ENCODE assay signal across 21 mouse cellular contexts in the genomic region with DNA sequence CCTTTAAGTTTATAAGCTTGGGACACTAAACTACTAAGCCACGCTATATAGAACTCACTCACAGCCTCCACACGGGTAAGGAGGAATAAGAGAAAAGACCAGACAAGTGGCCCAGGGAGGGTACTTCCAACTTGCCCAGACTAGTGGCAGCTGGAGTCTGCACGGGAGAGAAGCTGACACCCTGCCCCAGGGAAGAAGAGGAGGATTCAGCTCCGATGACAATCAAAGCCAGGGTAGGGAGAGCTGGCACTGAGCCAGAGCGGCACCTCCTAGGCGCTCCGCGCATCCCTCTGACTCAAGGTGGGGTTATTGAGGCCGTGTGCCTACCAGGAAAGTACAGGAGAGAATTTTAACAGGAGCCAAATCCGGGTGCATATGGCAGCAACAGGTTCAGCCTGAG.
DNase-seq lines count a peak whose midpoint lies in the region; ATAC-seq and TF ChIP-seq lines count a peak whose summit lies in the region.
"Had no signal": no experiment of that assay in that cellular context is flagged by ENCODE, and none has a peak within 500 bp of the region (broad histone marks: within the 10 kb centered on the region; RNA-seq: fewer than 3 reads in every experiment).

No protein-coding gene starts in this region.

- peak overlapping the region; percentile 57 for H3K4me3 ChIP-seq in E14TG2a.4 (replicated peaks; ENCODE audit: low read length)
- no peak overlapping the region for H3K4me3 ChIP-seq in embryonic facial prominence, embryonic 15.5 days (replicated peaks)
- H3K4me3 ChIP-seq: forebrain, embryonic 15.5 days; heart, embryonic 12.5 days; hindbrain, embryonic 12.5 days had no signal

- intact Hi-C loops in heart, postnatal 14 days (cut with DNase I), result no loop called here

- peak; percentile 84 for DNase-seq in heart, adult 11 months
- no peak for DNase-seq in heart, postnatal 14 days
- DNase-seq in R1 (ENCODE audit: low read depth, low spot score), result peak; percentile 14
- no peak for DNase-seq in embryo, embryonic 11 days
- DNase-seq: adrenal gland, postnatal 14 days; B cell, adult 2 months; heart, postnatal 10 days; kidney, postnatal 25 days; layer of hippocampus, postnatal 36 days; liver, postnatal 0 days; thymus, postnatal 25 days had no signal

- H3K4me2 ChIP-seq in embryonic facial prominence, embryonic 15.5 days (replicated peaks), result no peak overlapping the region
- H3K4me2 ChIP-seq: forebrain, embryonic 15.5 days; heart, embryonic 12.5 days; hindbrain, embryonic 12.5 days; liver, embryonic 11.5 days; midbrain, embryonic 11.5 days had no signal

- no peaks in the 10 kb centered on the region for H3K36me3 ChIP-seq in E14TG2a.4 (ENCODE audit: insufficient read depth, low read length)
- H3K36me3 ChIP-seq in embryonic facial prominence, embryonic 15.5 days, result no peaks in the 10 kb centered on the region
- H3K36me3 ChIP-seq: forebrain, embryonic 15.5 days; heart, embryonic 12.5 days; hindbrain, embryonic 12.5 days had no signal

- peak; percentile 70 for ATAC-seq in embryonic facial prominence, embryonic 15.5 days (ENCODE audit: insufficient number of reproducible peaks, low FRiP score, low TSS enrichment, low read depth)
- no peak for ATAC-seq in erythroid progenitor cell, adult 5-6 weeks (replicated peaks; ENCODE audit: low FRiP score, poor library complexity, severe bottlenecking)
- ATAC-seq: forebrain, embryonic 15.5 days; intestine, postnatal 0 days; liver, postnatal 0 days; lung, postnatal 0 days had no signal

- no peaks in the 10 kb centered on the region for H3K27me3 ChIP-seq in E14TG2a.4 (ENCODE audit: insufficient read depth, low read length)
- no peaks in the 10 kb centered on the region for H3K27me3 ChIP-seq in embryonic facial prominence, embryonic 15.5 days
- H3K27me3 ChIP-seq: forebrain, embryonic 15.5 days; heart, embryonic 12.5 days; hindbrain, embryonic 12.5 days had no signal

- H3K27ac ChIP-seq in embryonic facial prominence, embryonic 15.5 days (replicated peaks), result no peak overlapping the region
- H3K27ac ChIP-seq: forebrain, embryonic 15.5 days; hindbrain, embryonic 12.5 days had no signal

- H3K9ac ChIP-seq in embryonic facial prominence, embryonic 15.5 days, result no peak overlapping the region
- H3K9ac ChIP-seq: forebrain, embryonic 15.5 days; heart, embryonic 12.5 days; hindbrain, embryonic 12.5 days; liver, postnatal 0 days had no signal

- no peak for TF ChIP-seq CTCF in E14TG2a.4 (conservative IDR thresholded peaks at IDR 0.05; ENCODE audit: low read length)

- 45% methylated on average over 10 of the region's 10 CpGs for WGBS in embryonic facial prominence, embryonic 15.5 days

- H3K4me1 ChIP-seq in E14TG2a.4 (replicated peaks; ENCODE audit: low read depth, low read length), result peaks cover 7% of the 10 kb centered on the region; the same call in 1 of the 2 replicates
- H3K4me1 ChIP-seq in embryonic facial prominence, embryonic 15.5 days, result 0 out of 2 replicates have a peak, but pooled peaks cover 4% of the 10 kb centered on the region
- H3K4me1 ChIP-seq: forebrain, embryonic 15.5 days; heart, embryonic 12.5 days; hindbrain, embryonic 12.5 days had no signal

- H3K9me3 ChIP-seq in E14TG2a.4 (ENCODE audit: low read length), result no peaks in the 10 kb centered on the region
- no peaks in the 10 kb centered on the region for H3K9me3 ChIP-seq in embryonic facial prominence, embryonic 15.5 days (replicated peaks)
- H3K9me3 ChIP-seq: forebrain, embryonic 15.5 days; heart, embryonic 12.5 days; hindbrain, embryonic 12.5 days had no signal

Comparison
In these comparisons a context has a peak if more than half of its experiments do, and no peak if none do; other contexts are left out.
1. DNase-seq: peak in heart, adult 11 months (single experiment) and R1 (single experiment); none in heart, postnatal 14 days (0 of 2) and embryo, embryonic 11 days (single experiment).